Mouse (Mus musculus) megakaryocyte, embryonic 14.5 days (primary cell): ENCODE data around the gene Fam83g.

Experiments
- FLI1 ChIP-seq: IDR thresholded peaks from 2 replicates; pipeline ENCODE4 v1.6.1; 2012; ENCODE audit warnings: low read length, inconsistent platforms, mixed read lengths
- GATA1 ChIP-seq: IDR thresholded peaks from 3 replicates; pipeline ENCODE4 v1.6.1; 2012; ENCODE audit warnings: mixed read lengths, low read length, inconsistent platforms, borderline replicate concordance

- TF ChIP-seq GATA1 = no peak
- no peak for TF ChIP-seq FLI1
These were observed 9.6 kb upstream of the Fam83g start for GRCm38 (mm10) chr11:61674151-61674838.
